Mouse (Mus musculus): ENCODE results near the gene Hmgn1. TPM values are rescaled to one million over a fixed set of nuclear protein-coding genes. Genes with fewer than 3 reads are reported as not detected.

Gene Hmgn1
- polyA plus RNA-seq, 1 experiment from 2014 or later = 365 TPM

DNA sequence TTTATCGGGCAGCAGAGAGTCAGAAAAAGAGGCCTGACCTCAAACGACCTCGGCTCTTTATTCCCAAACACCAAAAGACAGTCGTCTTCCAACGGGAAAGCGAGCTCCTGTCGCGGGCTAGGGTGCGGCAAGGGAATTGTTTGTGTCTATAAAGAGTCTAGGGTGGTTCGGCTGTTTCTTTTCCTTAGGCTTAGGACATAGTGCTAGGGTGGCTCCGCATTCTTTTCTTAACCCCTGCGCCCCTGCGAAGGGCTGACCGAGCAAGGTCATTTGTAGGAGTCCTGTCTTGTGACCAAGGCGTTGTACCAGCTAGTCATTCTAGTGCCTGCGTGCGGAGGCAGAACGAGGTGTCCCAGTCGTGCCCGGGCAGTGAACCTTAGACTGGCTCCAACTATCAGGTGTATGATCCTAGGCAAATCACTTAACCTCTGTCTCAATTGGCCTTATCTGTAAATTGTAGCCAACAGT lies 44.3 kb downstream of the Hmgn1 start:
- H3K9me3 ChIP-seq (ENCODE audit: control insufficient read depth, low read length) = no peaks in the 10 kb centered on the region
- no peaks in the 10 kb centered on the region for H3K27me3 ChIP-seq (ENCODE audit: control insufficient read depth, insufficient read depth, low read length)
- H3K4me1 ChIP-seq (replicated peaks; ENCODE audit: control insufficient read depth, insufficient read depth) = peaks cover 2% of the 10 kb centered on the region; the same call in 1 of the 2 replicates
- TF ChIP-seq CTCF (IDR thresholded peaks at IDR 0.05; ENCODE audit: low read depth) (no peak), EP300 (optimal IDR thresholded peaks at IDR 0.05) (no peak)
- H3K4me3 ChIP-seq (ENCODE audit: low read depth, low read length) = peak overlapping the region; percentile 100
- peak overlapping the region; percentile 100 for H3K9ac ChIP-seq (ENCODE audit: low read length)
- peak overlapping the region; percentile 99 for H3K27ac ChIP-seq (replicated peaks)
- H3K4me2 ChIP-seq (replicated peaks; ENCODE audit: low read depth) = peak overlapping the region; percentile 72
- 7% methylated on average over 20 of the region's 20 CpGs for WGBS
- ATAC-seq (ENCODE audit: low FRiP score, low TSS enrichment) = peak; percentile 65
- DNase-seq (ENCODE audit: low spot score) = peak; percentile 78
- H3K36me3 ChIP-seq (ENCODE audit: control insufficient read depth, insufficient read depth, low read length) = peaks cover 2% of the 10 kb centered on the region; the same call in 1 of the 2 replicates

- H3K27me3 ChIP-seq (ENCODE audit: control insufficient read depth, insufficient read depth, low read length) = no peaks in the 10 kb centered on the region
- under 1% methylated on average over 41 of the region's 107 CpGs for WGBS
- H3K27ac ChIP-seq (replicated peaks) = peak within 1 kb of the TSS; percentile 99
- H3K9me3 ChIP-seq (ENCODE audit: control insufficient read depth, low read length) = no peaks in the 10 kb centered on the region
- DNase-seq (ENCODE audit: low spot score) = peak; percentile 95
- peaks cover 2% of the 10 kb centered on the region; the same call in 1 of the 2 replicates for H3K4me1 ChIP-seq (replicated peaks; ENCODE audit: control insufficient read depth, insufficient read depth)
- H3K9ac ChIP-seq (ENCODE audit: low read length) = peak within 1 kb of the TSS; percentile 100
- no peak for TF ChIP-seq EP300 (optimal IDR thresholded peaks at IDR 0.05)
- TF ChIP-seq CTCF (IDR thresholded peaks at IDR 0.05; ENCODE audit: low read depth) = no peak
- H3K36me3 ChIP-seq (ENCODE audit: control insufficient read depth, insufficient read depth, low read length) = peaks cover 2% of the 10 kb centered on the region; the same call in 1 of the 2 replicates
- ATAC-seq (ENCODE audit: low FRiP score, low TSS enrichment) = peak; percentile 82
- peak within 1 kb of the TSS; percentile 72 for H3K4me2 ChIP-seq (replicated peaks; ENCODE audit: low read depth)
- peak within 1 kb of the TSS; percentile 100 for H3K4me3 ChIP-seq (ENCODE audit: low read depth, low read length)
Observed at GRCm38 (mm10) chr16:96082301-96083178, 45.0 kb downstream of the Hmgn1 start, which contains the start of gene Brwd1. TSS of gene Brwd1 (minus strand) at chr16:96082526.

DNA sequence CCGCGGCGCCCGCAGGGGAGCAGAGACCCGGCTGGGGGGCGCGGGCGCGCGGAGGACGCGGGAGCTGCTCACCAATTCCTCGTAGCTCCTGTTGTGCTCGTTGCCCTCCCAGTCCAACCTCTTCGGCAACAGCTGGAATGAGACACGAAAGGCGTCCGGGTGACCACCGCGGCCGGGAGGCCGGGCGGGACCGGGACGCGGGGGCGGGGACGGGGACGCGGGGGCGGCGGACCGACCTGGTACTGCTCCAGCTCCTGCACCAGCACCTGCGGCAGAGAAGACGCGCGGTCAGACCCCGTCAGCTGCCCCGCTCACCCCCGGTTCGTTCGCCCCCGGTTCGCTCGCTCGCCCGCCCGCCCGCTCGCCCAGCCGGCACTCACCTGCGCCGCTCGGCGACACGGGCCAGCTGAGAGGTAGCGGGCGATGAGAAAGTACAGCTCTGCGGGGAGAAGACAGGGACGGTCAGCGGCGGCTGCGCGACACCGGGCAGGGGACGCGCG lies 45.7 kb downstream of the Hmgn1 start:
- H3K36me3 ChIP-seq (ENCODE audit: control insufficient read depth, insufficient read depth, low read length) = peaks cover 2% of the 10 kb centered on the region; the same call in 1 of the 2 replicates
- peaks cover 2% of the 10 kb centered on the region; the same call in 1 of the 2 replicates for H3K4me1 ChIP-seq (replicated peaks; ENCODE audit: control insufficient read depth, insufficient read depth)
- peak overlapping the region; percentile 99 for H3K27ac ChIP-seq (replicated peaks)
- H3K4me2 ChIP-seq (replicated peaks; ENCODE audit: low read depth) = peak overlapping the region; percentile 72
- DNase-seq (ENCODE audit: low spot score) (no peak), ATAC-seq (ENCODE audit: low FRiP score, low TSS enrichment) (peak; percentile 13)
- peak overlapping the region; percentile 100 for H3K4me3 ChIP-seq (ENCODE audit: low read depth, low read length)
- H3K9me3 ChIP-seq (ENCODE audit: control insufficient read depth, low read length) = no peaks in the 10 kb centered on the region
- TF ChIP-seq EP300 (optimal IDR thresholded peaks at IDR 0.05) (no peak), CTCF (IDR thresholded peaks at IDR 0.05; ENCODE audit: low read depth) (no peak)
- WGBS = under 1% methylated on average over 34 of the region's 68 CpGs
- H3K9ac ChIP-seq (ENCODE audit: low read length) = peak overlapping the region; percentile 100
- no peaks in the 10 kb centered on the region for H3K27me3 ChIP-seq (ENCODE audit: control insufficient read depth, insufficient read depth, low read length)

- H3K4me3 ChIP-seq (ENCODE audit: low read depth, low read length) = peak overlapping the region; percentile 100
- TF ChIP-seq CTCF (IDR thresholded peaks at IDR 0.05; ENCODE audit: low read depth) = no peak
- no peak for TF ChIP-seq EP300 (optimal IDR thresholded peaks at IDR 0.05)
- no peaks in the 10 kb centered on the region for H3K9me3 ChIP-seq (ENCODE audit: control insufficient read depth, low read length)
- peaks cover 3% of the 10 kb centered on the region; the same call in 1 of the 2 replicates for H3K36me3 ChIP-seq (ENCODE audit: control insufficient read depth, insufficient read depth, low read length)
- WGBS = under 1% methylated on average over 26 of the region's 28 CpGs
- peak overlapping the region; percentile 72 for H3K4me2 ChIP-seq (replicated peaks; ENCODE audit: low read depth)
- H3K27me3 ChIP-seq (ENCODE audit: control insufficient read depth, insufficient read depth, low read length) = no peaks in the 10 kb centered on the region
- peak overlapping the region; percentile 99 for H3K27ac ChIP-seq (replicated peaks)
- DNase-seq (ENCODE audit: low spot score) = peak; percentile 93
- H3K9ac ChIP-seq (ENCODE audit: low read length) = peak overlapping the region; percentile 100
- ATAC-seq (ENCODE audit: low FRiP score, low TSS enrichment) = peak; percentile 76
- H3K4me1 ChIP-seq (replicated peaks; ENCODE audit: control insufficient read depth, insufficient read depth) = peaks cover 2% of the 10 kb centered on the region; the same call in 1 of the 2 replicates
Observed at GRCm38 (mm10) chr16:96081331-96081730, 46.2 kb downstream of the Hmgn1 start.

DNA sequence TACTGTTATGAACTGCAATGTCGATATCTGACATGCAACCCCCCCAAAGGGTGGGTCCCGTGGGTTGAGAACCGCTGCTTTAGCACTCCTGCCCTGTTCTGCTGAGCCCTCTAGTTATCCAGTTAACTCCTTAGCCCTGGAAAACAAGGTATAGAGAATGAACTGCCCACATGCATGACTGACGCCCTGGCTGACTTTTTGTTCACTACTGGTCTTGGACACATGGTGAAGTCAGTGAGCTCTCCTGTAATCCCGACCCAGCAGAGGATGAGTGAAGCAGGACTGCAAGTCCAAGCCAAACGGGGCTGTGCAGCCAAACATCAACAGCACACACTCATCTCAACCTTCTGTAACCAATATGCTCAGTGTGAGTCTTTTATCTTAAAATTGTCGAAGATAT lies 47.0 kb downstream of the Hmgn1 start:
- ATAC-seq (ENCODE audit: low FRiP score, low TSS enrichment) = no peak
- Histone ChIP-seq H3K27me3 (ENCODE audit: control insufficient read depth, insufficient read depth, low read length) (no peaks in the 10 kb centered on the region), H3K4me1 (replicated peaks; ENCODE audit: control insufficient read depth, insufficient read depth) (peaks cover 2% of the 10 kb centered on the region; the same call in 1 of the 2 replicates), H3K9ac (ENCODE audit: low read length) (no peak overlapping the region), H3K9me3 (ENCODE audit: control insufficient read depth, low read length) (no peaks in the 10 kb centered on the region), H3K4me2 (replicated peaks; ENCODE audit: low read depth) (peak overlapping the region; percentile 72; the same call in 1 of the 2 replicates), H3K36me3 (ENCODE audit: control insufficient read depth, insufficient read depth, low read length) (peaks cover 4% of the 10 kb centered on the region; the same call in 1 of the 2 replicates), H3K4me3 (ENCODE audit: low read depth, low read length) (no peak overlapping the region), H3K27ac (replicated peaks) (no peak overlapping the region)
- TF ChIP-seq CTCF (IDR thresholded peaks at IDR 0.05; ENCODE audit: low read depth) (no peak), EP300 (optimal IDR thresholded peaks at IDR 0.05) (no peak)
- no peak for DNase-seq (ENCODE audit: low spot score)
- 76% methylated on average over 7 of the region's 7 CpGs for WGBS

Other genes starting within 250 kb of the Hmgn1 start
- 48.7 and 50.1 TPM in 2 replicates for gene Psmg1, start 136.8 kb downstream of the Hmgn1 start, polyA plus RNA-seq (2015; fragmentation: Nextera tagmentation; extraction: Ambion mirVana)
- 29.1 and 31.6 TPM in 2 replicates for gene Brwd1, start 45.2 kb downstream of the Hmgn1 start, polyA plus RNA-seq (2015; fragmentation: Nextera tagmentation; extraction: Ambion mirVana)
- gene Wrb, start 17.7 kb upstream of the Hmgn1 start, polyA plus RNA-seq (2015; fragmentation: Nextera tagmentation; extraction: Ambion mirVana) = 29.9 and 33.1 TPM in 2 replicates
- 1.1 and 1.4 TPM in 2 replicates for gene Lca5l, start 64.5 kb upstream of the Hmgn1 start, polyA plus RNA-seq (2015; fragmentation: Nextera tagmentation; extraction: Ambion mirVana)
- gene Sh3bgr, start 72.7 kb upstream of the Hmgn1 start, polyA plus RNA-seq (2015; fragmentation: Nextera tagmentation; extraction: Ambion mirVana) = 32.1 and 35.6 TPM in 2 replicates
- gene B3galt5, start 108.1 kb upstream of the Hmgn1 start, polyA plus RNA-seq (2015; fragmentation: Nextera tagmentation; extraction: Ambion mirVana) = 8.7 and 10.6 TPM in 2 replicates